Mouse (Mus musculus): ENCODE measurements around the gene Igsf3. TPM values are rescaled to one million over a fixed set of nuclear protein-coding genes. Genes with fewer than 3 reads are reported as not detected.

Gene Igsf3
- polyA plus RNA-seq, 2 experiments: 1.3 to 3.2 TPM

GRCm38 (mm10) chr3:101354490-101354889 lies 22.4 kb upstream of the Igsf3 start:
- H3K36me3 ChIP-seq (replicated peaks; ENCODE audit: control insufficient read depth, insufficient read depth, low read depth): no peaks in the 10 kb centered on the region
- peak; percentile 70 to 78 (median 77) for DNase-seq (ENCODE audit: low read depth in 3 of 3, low spot score in 3 of 3)
- peak overlapping the region; percentile 60 for H3K4me2 ChIP-seq (ENCODE audit: low read depth)
- TF ChIP-seq CTCF (IDR thresholded peaks at IDR 0.05; ENCODE audit: low read depth) (no peak), EP300 (IDR thresholded peaks at IDR 0.05; ENCODE audit: low read depth) (peak; percentile 97)
- peak overlapping the region; percentile 85 for H3K27ac ChIP-seq
- no peaks in the 10 kb centered on the region for H3K27me3 ChIP-seq (ENCODE audit: control insufficient read depth, insufficient read depth, low read length)
- ATAC-seq (ENCODE audit: insufficient read depth): peak; percentile 90
- H3K9ac ChIP-seq (replicated peaks): peak overlapping the region; percentile 24; the same call in 1 of the 2 replicates
- peaks cover 44 to 55% of the 10 kb centered on the region in 2 experiments for H3K4me1 ChIP-seq (replicated peaks; ENCODE audit: control insufficient read depth in 2 of 2, insufficient read depth in 2 of 2, low read length in 1 of 2)
- peak overlapping the region in 1 of 2 experiments; percentile 11; a peak in 2 of 4 replicates for H3K4me3 ChIP-seq (ENCODE audit: insufficient read depth in 1 of 2, low read depth in 2 of 2, low read length in 2 of 2)
- peaks cover 4% of the 10 kb centered on the region; the same call in 1 of the 2 replicates for H3K9me3 ChIP-seq (ENCODE audit: control insufficient read depth, low read length)

- Histone ChIP-seq H3K4me2 (ENCODE audit: low read depth) (peak overlapping the region; percentile 60), H3K27ac (peak overlapping the region; percentile 85), H3K9ac (replicated peaks) (peak overlapping the region; percentile 57)
These were observed 21.2 kb upstream of the Igsf3 start for GRCm38 (mm10) chr3:101355702-101356101.

GRCm38 (mm10) chr3:101356583-101357553 lies 20.0 kb upstream of the Igsf3 start:
- H3K27ac ChIP-seq: peak overlapping the region; percentile 85
- ATAC-seq (ENCODE audit: insufficient read depth): peak; percentile 60
- peaks cover 43 to 50% of the 10 kb centered on the region in 2 experiments for H3K4me1 ChIP-seq (replicated peaks; ENCODE audit: control insufficient read depth in 2 of 2, insufficient read depth in 2 of 2, low read length in 1 of 2)
- no peak for TF ChIP-seq CTCF (IDR thresholded peaks at IDR 0.05; ENCODE audit: low read depth)
- peak; percentile 49 for TF ChIP-seq EP300 (IDR thresholded peaks at IDR 0.05; ENCODE audit: low read depth)
- H3K4me2 ChIP-seq (ENCODE audit: low read depth): peak overlapping the region; percentile 60
- DNase-seq (ENCODE audit: low read depth in 3 of 3, low spot score in 3 of 3): peak in 2 of 3 experiments; percentile 59 to 63
- no peaks in the 10 kb centered on the region for H3K27me3 ChIP-seq (ENCODE audit: control insufficient read depth, insufficient read depth, low read length)
- no peak overlapping the region for H3K4me3 ChIP-seq (ENCODE audit: insufficient read depth in 1 of 2, low read depth in 2 of 2, low read length in 2 of 2)
- no peaks in the 10 kb centered on the region for H3K36me3 ChIP-seq (replicated peaks; ENCODE audit: control insufficient read depth, insufficient read depth, low read depth)
- peaks cover 4% of the 10 kb centered on the region; the same call in 1 of the 2 replicates for H3K9me3 ChIP-seq (ENCODE audit: control insufficient read depth, low read length)
- no peak overlapping the region for H3K9ac ChIP-seq (replicated peaks)
- 42% methylated on average over 8 of the region's 8 CpGs for WGBS (ENCODE audit: insufficient replicate concordance)

More at GRCm38 (mm10) chr3:101355702-101356101, 21.2 kb upstream of the Igsf3 start:
- peak; percentile 40 for ATAC-seq (ENCODE audit: insufficient read depth)
- Histone ChIP-seq H3K4me1 (replicated peaks; ENCODE audit: control insufficient read depth in 2 of 2, insufficient read depth in 2 of 2, low read length in 1 of 2) (peaks cover 43 to 50% of the 10 kb centered on the region in 2 experiments), H3K36me3 (replicated peaks; ENCODE audit: control insufficient read depth, insufficient read depth, low read depth) (no peaks in the 10 kb centered on the region), H3K4me3 (ENCODE audit: insufficient read depth in 1 of 2, low read depth in 2 of 2, low read length in 2 of 2) (no peak overlapping the region; a peak in 1 of 4 replicates), H3K27me3 (ENCODE audit: control insufficient read depth, insufficient read depth, low read length) (no peaks in the 10 kb centered on the region), H3K9me3 (ENCODE audit: control insufficient read depth, low read length) (peaks cover 4% of the 10 kb centered on the region; the same call in 1 of the 2 replicates)
- peak in 1 of 3 experiments; percentile 54 for DNase-seq (ENCODE audit: low read depth in 3 of 3, low spot score in 3 of 3)
- whole genome bisulfite sequencing (ENCODE audit: insufficient replicate concordance): 4% methylated on average over 5 of the region's 5 CpGs
- TF ChIP-seq EP300 (IDR thresholded peaks at IDR 0.05; ENCODE audit: low read depth) (peak; percentile 78), CTCF (IDR thresholded peaks at IDR 0.05; ENCODE audit: low read depth) (no peak)

DNA sequence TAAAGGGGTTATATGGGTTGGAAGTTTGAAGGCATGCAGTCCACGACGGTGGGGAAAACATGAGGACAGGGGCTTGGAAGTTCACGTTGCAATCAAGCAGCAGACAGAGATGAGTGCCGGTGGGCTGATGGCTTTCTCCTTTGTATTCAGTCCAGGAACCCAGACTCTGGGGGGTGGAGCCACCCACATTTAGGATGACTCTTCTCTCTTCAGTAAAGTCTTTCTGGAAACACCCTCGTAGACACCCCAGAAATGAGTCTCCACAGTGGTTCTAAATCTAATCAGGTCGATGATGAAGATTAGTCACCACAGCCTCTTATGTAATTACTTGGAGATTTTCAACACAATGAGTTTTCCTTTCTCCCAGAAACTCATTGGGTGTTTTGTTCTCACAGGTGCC lies 16.1 kb upstream of the Igsf3 start:
- H3K27me3 ChIP-seq (ENCODE audit: control insufficient read depth, insufficient read depth, low read length): no peaks in the 10 kb centered on the region
- H3K4me1 ChIP-seq (replicated peaks; ENCODE audit: control insufficient read depth in 2 of 2, insufficient read depth in 2 of 2, low read length in 1 of 2): peaks cover 28 to 39% of the 10 kb centered on the region in 2 experiments
- no peak for TF ChIP-seq EP300 (IDR thresholded peaks at IDR 0.05; ENCODE audit: low read depth)
- no peak for TF ChIP-seq CTCF (IDR thresholded peaks at IDR 0.05; ENCODE audit: low read depth)
- no peak overlapping the region for H3K27ac ChIP-seq
- no peak for ATAC-seq (ENCODE audit: insufficient read depth)
- no peak for DNase-seq (ENCODE audit: low read depth in 3 of 3, low spot score in 3 of 3)
- no peak overlapping the region for H3K9ac ChIP-seq (replicated peaks)
- WGBS (ENCODE audit: insufficient replicate concordance): 78% methylated on average over 6 of the region's 6 CpGs
- H3K4me3 ChIP-seq (ENCODE audit: insufficient read depth in 1 of 2, low read depth in 2 of 2, low read length in 2 of 2): no peak overlapping the region
- no peak overlapping the region for H3K4me2 ChIP-seq (ENCODE audit: low read depth)
- no peaks in the 10 kb centered on the region for H3K36me3 ChIP-seq (replicated peaks; ENCODE audit: control insufficient read depth, insufficient read depth, low read depth)
- no peaks in the 10 kb centered on the region for H3K9me3 ChIP-seq (ENCODE audit: control insufficient read depth, low read length)

DNA sequence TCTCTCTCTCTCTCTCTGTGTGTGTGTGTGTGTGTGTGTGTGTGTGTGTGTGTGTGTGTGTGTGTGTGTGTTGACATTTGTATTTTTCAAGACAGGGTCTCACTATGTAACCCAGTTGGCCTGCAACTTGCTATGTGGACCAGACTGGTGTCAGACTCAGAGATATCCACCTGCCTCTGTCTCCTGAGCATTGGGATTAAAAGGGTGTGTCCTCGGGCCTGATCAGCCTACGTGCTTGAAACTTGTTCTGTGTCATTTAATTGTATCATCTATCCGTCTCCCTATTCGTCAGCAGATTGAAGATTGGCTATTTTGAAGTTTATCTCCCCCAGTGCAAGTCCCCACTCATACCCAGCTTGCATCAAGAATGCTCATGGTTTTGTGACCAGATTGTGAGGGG lies 14.5 kb upstream of the Igsf3 start:
- Histone ChIP-seq H3K36me3 (replicated peaks; ENCODE audit: control insufficient read depth, insufficient read depth, low read depth) (no peaks in the 10 kb centered on the region), H3K4me1 (replicated peaks; ENCODE audit: control insufficient read depth in 2 of 2, insufficient read depth in 2 of 2, low read length in 1 of 2) (peaks cover 20 to 41% of the 10 kb centered on the region in 2 experiments), H3K4me3 (ENCODE audit: insufficient read depth in 1 of 2, low read depth in 2 of 2, low read length in 2 of 2) (no peak overlapping the region), H3K9ac (replicated peaks) (no peak overlapping the region), H3K9me3 (ENCODE audit: control insufficient read depth, low read length) (no peaks in the 10 kb centered on the region), H3K27ac (no peak overlapping the region), H3K27me3 (ENCODE audit: control insufficient read depth, insufficient read depth, low read length) (no peaks in the 10 kb centered on the region), H3K4me2 (ENCODE audit: low read depth) (no peak overlapping the region)
- DNase-seq (ENCODE audit: low read depth in 3 of 3, low spot score in 3 of 3): no peak
- TF ChIP-seq EP300 (IDR thresholded peaks at IDR 0.05; ENCODE audit: low read depth): peak; percentile 32
- no peak for TF ChIP-seq CTCF (IDR thresholded peaks at IDR 0.05; ENCODE audit: low read depth)
- 29% methylated on average over 4 of the region's 4 CpGs for WGBS (ENCODE audit: insufficient replicate concordance)
- peak; percentile 34; the same call in 1 of the 2 replicates for ATAC-seq (ENCODE audit: insufficient read depth)

All from liver, embryonic 14.5 days (tissue).